Mouse (Mus musculus) small intestine, adult 2 months (tissue): ENCODE data around the gene Rdh16f2. TPM values are rescaled to one million over a fixed set of nuclear protein-coding genes. Genes with fewer than 3 reads are reported as not detected.
A peak's percentile ranks its signal among the peaks of the same experiment; 100 is the strongest.
"Not testable (repeated sequence)": the region's sequence is repeated elsewhere in the genome, so short reads cannot be mapped to it uniquely, and the experiment has no call there.

ENCODE experiments used
- H3K27ac ChIP-seq: fragments of 200-500 bp; 2 replicates; pipeline ENCODE4 v1.5.1; 2012; ENCODE audit warnings: low read depth, low read length, control low read depth, inconsistent platforms; ENCODE audit not compliant: insufficient read depth
- H3K27me3 ChIP-seq: fragments of 200-500 bp; 2 replicates; pipeline ENCODE4 v1.6.1; 2012; ENCODE audit warnings: mild to moderate bottlenecking, moderate library complexity, low read length, inconsistent platforms; ENCODE audit not compliant: control insufficient read depth, insufficient read depth
- H3K36me3 ChIP-seq: fragments of 200-500 bp; 2 replicates; pipeline ENCODE4 v1.6.1; 2012; ENCODE audit warnings: mild to moderate bottlenecking, low read length, control low read depth, inconsistent platforms; ENCODE audit not compliant: control insufficient read depth, insufficient read depth
- H3K4me1 ChIP-seq: fragments of 200-500 bp; 2 replicates; pipeline ENCODE4 v1.6.1; 2012; ENCODE audit warnings: low read length, inconsistent platforms, mixed read lengths; ENCODE audit not compliant: control insufficient read depth, insufficient read depth, insufficient read length
- H3K4me3 ChIP-seq: fragments of 200-500 bp; 2 replicates; pipeline ENCODE4 v1.5.1; 2012; ENCODE audit warnings: low read depth, mild to moderate bottlenecking, control low read depth, inconsistent platforms, low read length, moderate library complexity
- CTCF ChIP-seq: fragments of 200-500 bp; IDR thresholded peaks from 2 replicates; pipeline ENCODE4 v1.5.1; 2012; ENCODE audit warnings: low read depth, mild to moderate bottlenecking, control low read depth, inconsistent platforms, low read length, moderate library complexity, mixed read lengths; ENCODE audit not compliant: insufficient replicate concordance, insufficient read length; ENCODE audit errors: extremely low read depth
- POLR2A ChIP-seq: fragments of 200-500 bp; IDR thresholded peaks from 2 replicates; pipeline ENCODE4 v1.6.1; 2012; ENCODE audit warnings: low read depth, mild to moderate bottlenecking, control low read depth, inconsistent platforms, low read length, moderate library complexity
- WGBS: fragments of 180-500 bp; shearing (Covaris S2); methylation state at CpG from one replicate; pipeline ENCODE4 v1.1.7; 2018; 5-methylcytosine and 5-hydroxymethylcytosine counted together
- polyA plus RNA-seq: library from polyadenylated mRNA; depleted of rRNA; stranded (reverse); fragments of >200 nt; gene quantifications from 2 replicates; pipeline ENCODE4 v1.2.3, GENCODE M21; 2012

Rdh16f2 gene
- polyA plus RNA-seq, 1 experiment = 3.6 TPM

DNA sequence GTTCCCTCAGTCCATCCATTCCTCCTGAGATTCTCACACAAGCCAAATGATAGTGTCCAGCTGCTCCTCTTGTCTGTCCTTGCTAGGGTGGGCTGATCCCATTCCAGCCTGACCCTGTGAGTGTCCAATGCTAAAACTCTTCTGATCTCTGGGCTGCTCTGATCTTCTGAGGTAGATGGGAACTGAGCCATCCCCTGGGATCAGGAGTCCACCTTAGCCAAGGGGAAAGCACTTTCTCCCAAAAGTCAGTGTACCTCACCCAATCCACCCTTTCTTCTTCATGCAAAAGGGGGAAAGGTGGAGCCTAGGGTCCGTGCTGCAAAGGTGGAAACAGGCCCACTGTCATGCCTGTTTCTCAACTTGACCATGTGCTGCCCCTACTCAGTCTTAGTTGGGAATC lies 25.2 kb downstream of the Rdh16f2 start:
- Histone ChIP-seq H3K4me3 (no peak overlapping the region), H3K27ac (no peak overlapping the region), H3K4me1 (peaks cover 39% of the 10 kb centered on the region), H3K27me3 (no peaks in the 10 kb centered on the region), H3K36me3 (no peaks in the 10 kb centered on the region)
- 100% methylated on average over 1 of the region's 1 CpGs for WGBS
- no peak for TF ChIP-seq CTCF
- no peak for TF ChIP-seq POLR2A

DNA sequence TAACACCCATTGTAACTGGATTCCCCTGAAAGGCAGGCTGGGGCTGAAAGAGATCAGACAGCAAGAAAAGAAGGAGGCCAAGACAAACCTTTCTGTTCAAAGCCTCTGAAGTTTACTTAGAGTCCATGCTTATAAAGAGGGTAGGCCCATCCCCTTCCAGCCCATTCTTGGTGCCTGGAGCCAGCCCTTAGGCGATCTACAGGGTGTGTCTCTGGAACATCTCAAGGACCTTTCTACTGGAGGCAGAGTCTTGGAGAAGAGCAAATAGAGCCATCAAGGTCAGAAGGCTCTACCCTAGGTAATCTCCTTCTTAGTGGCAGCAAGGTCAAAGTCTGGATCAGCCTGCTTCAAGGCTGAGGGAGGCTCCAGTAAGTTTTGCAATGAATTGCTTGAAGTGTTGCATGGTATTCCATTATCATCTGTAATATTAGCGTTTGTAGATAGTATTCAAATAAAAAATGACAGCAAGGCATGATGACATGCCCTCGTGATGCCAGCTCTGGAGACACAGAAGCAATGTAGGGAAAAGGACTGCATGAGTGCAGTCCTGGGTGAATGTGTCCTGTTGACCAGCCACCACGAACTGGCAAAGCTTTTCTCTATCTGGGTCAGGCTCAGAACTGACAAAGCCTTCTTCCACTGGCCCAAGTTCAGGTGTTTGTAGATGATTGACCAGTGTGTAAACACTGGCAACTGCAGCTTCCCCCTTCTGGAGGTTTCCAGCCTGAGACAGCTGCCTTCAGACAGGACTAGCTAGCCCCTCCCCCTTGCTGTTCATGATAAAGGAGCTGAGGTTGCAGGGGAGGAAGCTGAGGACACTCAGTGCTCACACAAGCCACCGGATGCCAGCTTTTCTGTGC lies 27.1 kb downstream of the Rdh16f2 start:
- Histone ChIP-seq H3K4me1 (peaks cover 49% of the 10 kb centered on the region), H3K27ac (peak overlapping the region; percentile 97)
- not testable (repeated sequence) for H3K36me3 ChIP-seq, H3K27me3 ChIP-seq, H3K4me3 ChIP-seq
- WGBS = 19% methylated on average over 5 of the region's 5 CpGs

DNA sequence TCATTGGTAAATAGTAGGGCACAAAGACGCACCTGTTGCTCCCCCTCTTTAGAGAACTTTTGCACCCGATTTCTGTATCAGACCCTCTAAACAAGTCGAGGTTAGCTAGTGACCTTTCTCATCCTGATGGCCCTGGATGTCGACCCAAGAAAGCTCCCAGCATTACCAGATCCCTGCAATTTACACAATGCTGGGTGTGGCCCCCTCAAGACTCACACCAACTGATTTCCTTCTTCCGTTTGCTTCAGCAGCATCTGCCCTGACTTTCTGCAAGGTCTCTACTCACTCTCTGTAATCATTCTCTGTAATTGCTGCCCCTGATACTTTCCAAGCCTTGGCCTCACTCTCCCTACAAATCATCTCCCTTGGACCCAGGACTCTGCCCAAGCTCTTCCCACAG lies 30.4 kb downstream of the Rdh16f2 start:
- no peaks in the 10 kb centered on the region for H3K27me3 ChIP-seq
- peaks cover 57% of the 10 kb centered on the region for H3K4me1 ChIP-seq
- peak overlapping the region; percentile 79 for H3K27ac ChIP-seq
- 24% methylated on average over 5 of the region's 5 CpGs for WGBS
- no peaks in the 10 kb centered on the region for H3K36me3 ChIP-seq
- TF ChIP-seq CTCF (no peak), POLR2A (no peak)
- no peak overlapping the region for H3K4me3 ChIP-seq

DNA sequence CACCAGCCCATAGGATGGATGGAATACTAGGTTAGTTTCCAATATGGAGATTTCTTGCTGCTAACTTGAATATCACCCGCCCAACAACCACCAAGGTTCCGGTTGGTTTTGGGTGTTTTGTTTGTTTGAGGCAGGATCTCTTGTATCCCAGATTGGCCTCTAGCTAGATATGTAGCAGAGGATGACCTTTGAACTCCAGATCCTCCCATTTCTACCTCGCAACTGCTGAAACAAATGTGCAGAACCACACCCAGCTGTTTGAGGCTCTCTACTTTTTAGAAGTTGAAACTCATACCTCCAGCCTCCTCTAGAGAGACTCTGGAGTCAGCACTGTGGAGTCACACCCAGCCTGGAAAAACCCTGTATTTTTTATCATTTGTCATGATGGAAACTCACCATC lies 31.2 kb downstream of the Rdh16f2 start:
- Histone ChIP-seq H3K27me3 (no peaks in the 10 kb centered on the region), H3K4me1 (peaks cover 57% of the 10 kb centered on the region), H3K27ac (peak overlapping the region; percentile 79), H3K36me3 (no peaks in the 10 kb centered on the region), H3K4me3 (no peak overlapping the region)
- TF ChIP-seq CTCF = no peak
- no peak for TF ChIP-seq POLR2A
- WGBS = 18% methylated on average over 3 of the region's 3 CpGs

DNA sequence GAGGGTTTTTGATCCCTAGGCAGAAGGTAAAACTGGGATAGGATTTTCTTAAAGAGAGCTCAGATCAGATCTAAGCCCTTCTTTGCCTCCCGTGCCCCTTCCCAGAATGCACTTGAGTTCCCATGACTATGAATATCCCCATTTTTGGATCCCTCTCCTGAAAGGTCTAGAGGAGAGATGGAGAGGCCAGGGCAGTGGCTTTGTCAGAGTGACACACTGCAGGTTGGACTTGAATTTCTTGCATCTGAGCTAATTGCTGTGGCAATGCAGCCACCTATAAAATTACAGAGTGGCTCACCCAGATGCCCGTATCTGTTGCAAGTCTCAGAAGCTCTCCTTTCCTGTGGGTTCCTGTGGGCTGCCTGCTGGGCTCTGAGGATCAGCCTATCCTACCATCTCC lies 31.9 kb downstream of the Rdh16f2 start, which contains the start of gene Sdr9c7:
Gene Sdr9c7 (plus strand): TSS at position 301 of the 400 bp plus-strand sequence.
- 84% methylated on average over 2 of the region's 2 CpGs for WGBS
- Histone ChIP-seq H3K36me3 (no peaks in the 10 kb centered on the region), H3K4me3 (no peak within 1 kb of the TSS), H3K27ac (peak within 1 kb of the TSS; percentile 79), H3K27me3 (no peaks in the 10 kb centered on the region), H3K4me1 (peaks cover 52% of the 10 kb centered on the region)
- TF ChIP-seq CTCF = no peak
- TF ChIP-seq POLR2A = no peak

DNA sequence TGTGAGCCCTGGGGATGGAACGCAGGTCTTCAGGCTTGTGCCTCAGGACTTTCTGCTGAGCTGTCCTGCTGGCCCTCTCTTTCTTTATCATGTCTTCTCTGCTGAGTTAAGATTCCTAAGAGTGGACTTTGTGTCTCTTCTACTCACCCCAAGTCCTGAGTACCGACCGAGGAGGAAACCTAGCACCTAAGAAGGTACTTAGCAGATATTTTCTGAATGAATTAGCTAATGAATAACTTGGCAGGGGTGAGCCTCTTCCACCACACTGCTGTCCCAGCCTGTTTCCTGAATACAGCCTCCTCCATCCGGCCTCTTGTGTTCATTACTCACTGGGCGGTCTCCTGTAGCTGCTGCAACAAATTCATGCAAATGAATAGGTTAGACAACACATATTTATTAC lies 33.5 kb downstream of the Rdh16f2 start:
- no peak for TF ChIP-seq POLR2A
- TF ChIP-seq CTCF = no peak
- H3K36me3 ChIP-seq = no peaks in the 10 kb centered on the region
- H3K4me3 ChIP-seq = no peak overlapping the region
- 11% methylated on average over 5 of the region's 5 CpGs for WGBS
- H3K4me1 ChIP-seq = peaks cover 46% of the 10 kb centered on the region
- peak overlapping the region; percentile 67; the same call in 1 of the 2 replicates for H3K27ac ChIP-seq
- no peaks in the 10 kb centered on the region for H3K27me3 ChIP-seq

DNA sequence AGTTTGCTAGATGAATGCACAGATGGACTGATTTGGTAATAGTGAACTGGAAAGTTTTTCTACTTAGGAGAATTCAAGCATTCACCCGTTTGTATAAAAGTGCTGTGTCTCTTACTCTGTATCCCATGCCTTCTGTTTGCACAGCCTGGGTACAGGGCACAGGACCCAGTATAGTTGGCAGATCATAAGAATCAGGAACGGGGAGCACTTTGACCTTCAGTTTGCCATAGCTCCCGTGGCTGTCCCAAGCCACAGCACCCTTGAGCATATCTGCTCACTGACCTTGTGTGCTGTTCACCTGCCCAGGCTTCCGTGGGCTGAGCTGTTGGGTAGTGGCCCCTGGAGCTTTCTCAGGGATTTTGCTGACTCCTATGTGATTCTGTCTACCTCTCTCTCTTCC lies 35.5 kb downstream of the Rdh16f2 start:
- Histone ChIP-seq H3K4me1 (peaks cover 42% of the 10 kb centered on the region), H3K36me3 (no peaks in the 10 kb centered on the region), H3K4me3 (no peak overlapping the region), H3K27me3 (no peaks in the 10 kb centered on the region), H3K27ac (no peak overlapping the region)
- WGBS = 24% methylated on average over 4 of the region's 4 CpGs
- no peak for TF ChIP-seq CTCF
- no peak for TF ChIP-seq POLR2A
